In genomic region chr5:122756144-122756543, GRCm38 (mm10) we compare ENCODE assay signal across 16 mouse cellular contexts.
"Had no signal": no experiment of that assay in that cellular context is flagged by ENCODE, and none has a peak within 500 bp of the region (broad histone marks: within the 10 kb centered on the region; RNA-seq: fewer than 3 reads in every experiment).

No protein-coding gene starts in this region.

- H3K9me3 ChIP-seq: neural tube, embryonic 13.5 days; neural tube, embryonic 15.5 days; stomach, embryonic 15.5 days had no signal

- H3K4me3 ChIP-seq: neural tube, embryonic 13.5 days; neural tube, embryonic 15.5 days; stomach, embryonic 15.5 days had no signal

- H3K27ac ChIP-seq: neural tube, embryonic 13.5 days; neural tube, embryonic 15.5 days; stomach, embryonic 15.5 days; stomach, postnatal 0 days had no signal

- H3K9ac ChIP-seq: neural tube, embryonic 13.5 days; neural tube, embryonic 15.5 days; stomach, embryonic 15.5 days had no signal

- H3K4me1 ChIP-seq: neural tube, embryonic 15.5 days; stomach, embryonic 15.5 days had no signal

- DNase-seq: retina, postnatal 1 day; right cerebral cortex, adult 18-20 months; right cerebral cortex, postnatal 14 days; right cerebral cortex, postnatal 25 days; right cerebral cortex, postnatal 4 days; spleen, adult 18-20 months; thymus, adult 18-20 months; thymus, adult 2 months; thymus, postnatal 14 days; thymus, postnatal 25 days; thymus, postnatal 36 days; thymus, postnatal 4 days had no signal

- H3K4me2 ChIP-seq: neural tube, embryonic 13.5 days; neural tube, embryonic 15.5 days; stomach, embryonic 15.5 days had no signal

- H3K27me3 ChIP-seq: neural tube, embryonic 13.5 days; neural tube, embryonic 15.5 days; stomach, embryonic 15.5 days had no signal
